Mouse (Mus musculus) stomach, embryonic 14.5 days (tissue): Measurements from ENCODE around the gene AU021092. TPM values are rescaled to one million over a fixed set of nuclear protein-coding genes. Genes with fewer than 3 reads are reported as not detected.
"Not testable (repeated sequence)": the region's sequence is repeated elsewhere in the genome, so short reads cannot be mapped to it uniquely, and the experiment has no call there.

Source experiments
- ATAC-seq: fragments of 200-750 bp; cut with Nextera tagmentation; 2 replicates; pipeline ENCODE4 v1.8.0; 2017; ENCODE audit warnings: low read depth, moderate TSS enrichment; ENCODE audit not compliant: insufficient number of reproducible peaks, insufficient read depth, low FRiP score
- H3K27ac ChIP-seq: fragments of 300-500 bp; sonication (generic); 2 replicates; pipeline ENCODE4 v1.5.1; 2014; ENCODE audit warnings: mild to moderate bottlenecking, low read length, moderate library complexity, mixed read lengths
- H3K27me3 ChIP-seq: fragments of 300-500 bp; sonication (generic); 2 replicates; pipeline ENCODE4 v1.6.1; 2014; ENCODE audit warnings: low read length, control low read depth, mixed read lengths; ENCODE audit not compliant: control insufficient read depth, insufficient read depth
- H3K36me3 ChIP-seq: fragments of 300-500 bp; sonication (generic); 2 replicates; pipeline ENCODE4 v1.6.1; 2014; ENCODE audit warnings: mild to moderate bottlenecking, control low read depth, low read length, moderate library complexity, mixed read lengths; ENCODE audit not compliant: control insufficient read depth, insufficient read depth
- H3K4me1 ChIP-seq: fragments of 300-500 bp; sonication (generic); 2 replicates; pipeline ENCODE4 v1.6.1; 2014; ENCODE audit warnings: low read length, control low read depth, mixed read lengths; ENCODE audit not compliant: control insufficient read depth, insufficient read depth
- H3K4me2 ChIP-seq: fragments of 300-500 bp; sonication (generic); replicated peaks from 2 replicates; pipeline ENCODE4 v1.6.1; 2014; ENCODE audit warnings: low read depth, low read length, control low read depth
- H3K4me3 ChIP-seq: fragments of 300-500 bp; sonication (generic); 2 replicates; pipeline ENCODE4 v1.5.1; 2014; ENCODE audit warnings: low read depth, low read length, control low read depth
- H3K9ac ChIP-seq: fragments of 300-500 bp; sonication (generic); replicated peaks from 2 replicates; pipeline ENCODE4 v1.6.1; 2014; ENCODE audit warnings: low read depth, mild to moderate bottlenecking, control low read depth, low read length, moderate library complexity, mixed read lengths
- H3K9me3 ChIP-seq: fragments of 300-500 bp; sonication (generic); 2 replicates; pipeline ENCODE4 v1.6.1; 2016; ENCODE audit warnings: low read depth, low read length, control low read depth; ENCODE audit not compliant: control insufficient read depth
- WGBS: fragments of 180-500 bp; shearing (Covaris S2); extraction: QIAGEN DNeasy Blood & Tissue Kit; methylation state at CpG from one replicate; pipeline ENCODE4 v1.1.7; 2014; 5-methylcytosine and 5-hydroxymethylcytosine counted together
- polyA plus RNA-seq: library from polyadenylated mRNA; unstranded; fragments of >200 nt; fragmentation: Nextera tagmentation; extraction: Ambion mirVana; gene quantifications from 2 replicates; pipeline ENCODE4 v1.2.1, GENCODE M21; 2014

Gene AU021092
- polyA plus RNA-seq, 1 experiment from 2014 or later: 4.1 TPM

- 0% methylated on average over 1 of the region's 1 CpGs for WGBS
- H3K27ac ChIP-seq: not testable (repeated sequence)
Measured at GRCm38 (mm10) chr16:5226534-5226933, 4.4 kb upstream of the AU021092 start.

GRCm38 (mm10) chr16:5221403-5221802, 696 bp downstream of the AU021092 start:
- no peaks in the 10 kb centered on the region for H3K9me3 ChIP-seq
- no peaks in the 10 kb centered on the region for H3K36me3 ChIP-seq
- ATAC-seq: no peak
- no peak overlapping the region for H3K9ac ChIP-seq
- H3K4me1 ChIP-seq: no peaks in the 10 kb centered on the region
- H3K27me3 ChIP-seq: no peaks in the 10 kb centered on the region
- H3K4me2 ChIP-seq: no peak overlapping the region
- WGBS: 77% methylated on average over 4 of the region's 4 CpGs
- H3K4me3 ChIP-seq: no peak overlapping the region
- no peak overlapping the region for H3K27ac ChIP-seq

More at GRCm38 (mm10) chr16:5226534-5226933, 4.4 kb upstream of the AU021092 start:
- ATAC-seq, H3K36me3 ChIP-seq, H3K9me3 ChIP-seq, H3K4me3 ChIP-seq, H3K4me1 ChIP-seq, H3K4me2 ChIP-seq, H3K9ac ChIP-seq, H3K27me3 ChIP-seq: not testable (repeated sequence)

GRCm38 (mm10) chr16:5217341-5218133, 4.6 kb downstream of the AU021092 start:
- ATAC-seq: no peak
- no peak overlapping the region for H3K9ac ChIP-seq
- no peaks in the 10 kb centered on the region for H3K9me3 ChIP-seq
- no peak overlapping the region for H3K4me3 ChIP-seq
- WGBS: 67% methylated on average over 5 of the region's 5 CpGs
- H3K4me2 ChIP-seq: no peak overlapping the region
- H3K36me3 ChIP-seq: no peaks in the 10 kb centered on the region
- H3K4me1 ChIP-seq: no peaks in the 10 kb centered on the region
- H3K27ac ChIP-seq: no peak overlapping the region
- no peaks in the 10 kb centered on the region for H3K27me3 ChIP-seq

- WGBS: 44% methylated on average over 6 of the region's 6 CpGs
- Histone ChIP-seq H3K9me3 (no peaks in the 10 kb centered on the region), H3K4me2 (no peak overlapping the region), H3K36me3 (no peaks in the 10 kb centered on the region), H3K4me3 (no peak overlapping the region), H3K27me3 (no peaks in the 10 kb centered on the region), H3K4me1 (no peaks in the 10 kb centered on the region), H3K9ac (no peak overlapping the region), H3K27ac (no peak overlapping the region)
- no peak for ATAC-seq
Measured at GRCm38 (mm10) chr16:5216686-5217085, 5.4 kb downstream of the AU021092 start.

GRCm38 (mm10) chr16:5214126-5214525, 8.0 kb downstream of the AU021092 start:
- Histone ChIP-seq H3K27ac (no peak overlapping the region), H3K4me3 (no peak overlapping the region), H3K9me3 (no peaks in the 10 kb centered on the region), H3K27me3 (no peaks in the 10 kb centered on the region), H3K36me3 (no peaks in the 10 kb centered on the region), H3K4me1 (no peaks in the 10 kb centered on the region), H3K9ac (no peak overlapping the region), H3K4me2 (no peak overlapping the region)
- WGBS: 83% methylated on average over 2 of the region's 2 CpGs
- no peak for ATAC-seq

- H3K36me3 ChIP-seq: no peaks in the 10 kb centered on the region
- H3K4me1 ChIP-seq: no peaks in the 10 kb centered on the region
- no peak overlapping the region for H3K4me2 ChIP-seq
- 78% methylated on average over 3 of the region's 3 CpGs for WGBS
- H3K27me3 ChIP-seq: no peaks in the 10 kb centered on the region
- ATAC-seq: no peak
- H3K27ac ChIP-seq: no peak overlapping the region
- no peak overlapping the region for H3K4me3 ChIP-seq
- no peak overlapping the region for H3K9ac ChIP-seq
- no peaks in the 10 kb centered on the region for H3K9me3 ChIP-seq
Measured at GRCm38 (mm10) chr16:5212150-5212549, 9.9 kb downstream of the AU021092 start.

GRCm38 (mm10) chr16:5210365-5210764, 11.7 kb downstream of the AU021092 start:
- no peak overlapping the region for H3K9ac ChIP-seq
- no peak for ATAC-seq

GRCm38 (mm10) chr16:5206051-5206450, 16.0 kb downstream of the AU021092 start:
- Histone ChIP-seq H3K4me1 (peaks cover 12% of the 10 kb centered on the region; the same call in 1 of the 2 replicates), H3K27ac (no peak overlapping the region), H3K4me2 (no peak overlapping the region), H3K9ac (no peak overlapping the region), H3K9me3 (no peaks in the 10 kb centered on the region), H3K4me3 (no peak overlapping the region), H3K36me3 (no peaks in the 10 kb centered on the region), H3K27me3 (no peaks in the 10 kb centered on the region)
- WGBS: 70% methylated on average over 5 of the region's 5 CpGs
- ATAC-seq: no peak

More at GRCm38 (mm10) chr16:5210365-5210764, 11.7 kb downstream of the AU021092 start:
- Histone ChIP-seq H3K27ac (no peak overlapping the region), H3K4me3 (no peak overlapping the region), H3K4me2 (no peak overlapping the region), H3K36me3 (no peaks in the 10 kb centered on the region), H3K27me3 (no peaks in the 10 kb centered on the region), H3K9me3 (no peaks in the 10 kb centered on the region), H3K4me1 (no peaks in the 10 kb centered on the region)
- WGBS: 70% methylated on average over 2 of the region's 2 CpGs
